Mouse (Mus musculus) stomach, embryonic 14.5 days (tissue): ENCODE measurements around the gene 4931423N10Rik. TPM values are rescaled to one million over a fixed set of nuclear protein-coding genes. Genes with fewer than 3 reads are reported as not detected.
A peak's percentile ranks its signal among the peaks of the same experiment; 100 is the strongest.

ENCODE experiments used
- ATAC-seq: fragments of 200-750 bp; cut with Nextera tagmentation; 2 replicates; pipeline ENCODE4 v1.8.0; 2017; ENCODE audit warnings: low read depth, moderate TSS enrichment; ENCODE audit not compliant: insufficient number of reproducible peaks, insufficient read depth, low FRiP score
- H3K27ac ChIP-seq: fragments of 300-500 bp; sonication (generic); 2 replicates; pipeline ENCODE4 v1.5.1; 2014; ENCODE audit warnings: mild to moderate bottlenecking, low read length, moderate library complexity, mixed read lengths
- H3K27me3 ChIP-seq: fragments of 300-500 bp; sonication (generic); 2 replicates; pipeline ENCODE4 v1.6.1; 2014; ENCODE audit warnings: low read length, control low read depth, mixed read lengths; ENCODE audit not compliant: control insufficient read depth, insufficient read depth
- H3K36me3 ChIP-seq: fragments of 300-500 bp; sonication (generic); 2 replicates; pipeline ENCODE4 v1.6.1; 2014; ENCODE audit warnings: mild to moderate bottlenecking, control low read depth, low read length, moderate library complexity, mixed read lengths; ENCODE audit not compliant: control insufficient read depth, insufficient read depth
- H3K4me1 ChIP-seq: fragments of 300-500 bp; sonication (generic); 2 replicates; pipeline ENCODE4 v1.6.1; 2014; ENCODE audit warnings: low read length, control low read depth, mixed read lengths; ENCODE audit not compliant: control insufficient read depth, insufficient read depth
- H3K4me2 ChIP-seq: fragments of 300-500 bp; sonication (generic); replicated peaks from 2 replicates; pipeline ENCODE4 v1.6.1; 2014; ENCODE audit warnings: low read depth, low read length, control low read depth
- H3K4me3 ChIP-seq: fragments of 300-500 bp; sonication (generic); 2 replicates; pipeline ENCODE4 v1.5.1; 2014; ENCODE audit warnings: low read depth, low read length, control low read depth
- H3K9ac ChIP-seq: fragments of 300-500 bp; sonication (generic); replicated peaks from 2 replicates; pipeline ENCODE4 v1.6.1; 2014; ENCODE audit warnings: low read depth, mild to moderate bottlenecking, control low read depth, low read length, moderate library complexity, mixed read lengths
- H3K9me3 ChIP-seq: fragments of 300-500 bp; sonication (generic); 2 replicates; pipeline ENCODE4 v1.6.1; 2016; ENCODE audit warnings: low read depth, low read length, control low read depth; ENCODE audit not compliant: control insufficient read depth
- WGBS: fragments of 180-500 bp; shearing (Covaris S2); extraction: QIAGEN DNeasy Blood & Tissue Kit; methylation state at CpG from one replicate; pipeline ENCODE4 v1.1.7; 2014; 5-methylcytosine and 5-hydroxymethylcytosine counted together
- polyA plus RNA-seq: library from polyadenylated mRNA; unstranded; fragments of >200 nt; fragmentation: Nextera tagmentation; extraction: Ambion mirVana; gene quantifications from 2 replicates; pipeline ENCODE4 v1.2.1, GENCODE M21; 2014

4931423N10Rik gene
- polyA plus RNA-seq: not detected in 2 replicates

DNA sequence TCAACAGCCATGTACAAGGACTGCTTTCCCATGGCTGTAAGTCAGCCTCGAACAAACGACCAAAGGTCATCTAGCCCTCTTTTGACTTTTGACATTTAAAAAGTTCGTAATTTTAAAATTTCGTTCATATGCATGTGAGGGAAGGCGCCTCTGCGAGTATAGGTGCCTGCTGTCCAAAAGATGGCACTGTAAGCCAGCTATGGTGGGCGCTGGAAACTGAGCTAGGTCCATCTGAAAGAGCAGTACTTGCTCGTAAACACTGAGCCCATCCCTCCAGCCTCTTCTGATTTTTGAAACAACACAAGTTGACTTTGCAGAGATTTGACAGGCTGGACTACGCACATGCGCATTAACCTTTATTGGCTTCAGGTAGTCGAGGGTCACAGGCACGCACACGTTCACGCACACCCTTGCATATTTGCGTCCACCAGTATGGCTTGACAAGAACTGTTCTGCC lies at the start of gene 4931423N10Rik:
Gene 4931423N10Rik (plus strand): TSS at position 407 of the 457 bp plus-strand sequence.
- H3K27me3 ChIP-seq: no peaks in the 10 kb centered on the region
- H3K4me1 ChIP-seq: no peaks in the 10 kb centered on the region
- H3K9me3 ChIP-seq: no peaks in the 10 kb centered on the region

DNA sequence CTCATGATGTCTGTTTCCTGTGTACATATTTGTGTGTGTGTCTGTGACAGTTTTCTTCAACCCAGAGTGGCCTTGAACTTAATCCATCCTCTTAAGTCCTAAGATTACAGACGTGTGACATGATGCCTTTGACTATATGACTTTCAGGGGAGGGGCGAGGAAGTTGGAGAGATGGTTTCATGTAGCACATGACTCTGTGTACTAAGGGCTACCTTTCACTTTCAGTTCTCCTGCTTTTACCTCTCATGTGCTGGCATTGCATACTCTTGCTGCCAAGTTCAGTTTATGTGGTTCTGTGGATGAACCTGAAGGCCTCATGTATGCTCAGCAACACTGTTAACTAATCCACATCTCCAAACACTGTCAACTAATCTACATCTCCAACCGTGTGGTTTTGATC lies 35.0 kb upstream of the 4931423N10Rik start:
- no peak overlapping the region for H3K4me2 ChIP-seq
- ATAC-seq: no peak
- H3K27me3 ChIP-seq: no peaks in the 10 kb centered on the region
- H3K9ac ChIP-seq: no peak overlapping the region
- 81% methylated on average over 3 of the region's 3 CpGs for WGBS
- H3K4me3 ChIP-seq: no peak overlapping the region
- H3K36me3 ChIP-seq: peaks cover 56% of the 10 kb centered on the region
- no peaks in the 10 kb centered on the region for H3K9me3 ChIP-seq
- no peaks in the 10 kb centered on the region for H3K4me1 ChIP-seq
- H3K27ac ChIP-seq: no peak overlapping the region

More for the DNA sequence above, at the start of gene 4931423N10Rik:
- Histone ChIP-seq H3K4me2 (no peak within 1 kb of the TSS), H3K4me3 (no peak within 1 kb of the TSS), H3K9ac (no peak within 1 kb of the TSS), H3K36me3 (no peaks in the 10 kb centered on the region), H3K27ac (no peak within 1 kb of the TSS)
- ATAC-seq: no peak
- 80% methylated on average over 15 of the region's 15 CpGs for WGBS

DNA sequence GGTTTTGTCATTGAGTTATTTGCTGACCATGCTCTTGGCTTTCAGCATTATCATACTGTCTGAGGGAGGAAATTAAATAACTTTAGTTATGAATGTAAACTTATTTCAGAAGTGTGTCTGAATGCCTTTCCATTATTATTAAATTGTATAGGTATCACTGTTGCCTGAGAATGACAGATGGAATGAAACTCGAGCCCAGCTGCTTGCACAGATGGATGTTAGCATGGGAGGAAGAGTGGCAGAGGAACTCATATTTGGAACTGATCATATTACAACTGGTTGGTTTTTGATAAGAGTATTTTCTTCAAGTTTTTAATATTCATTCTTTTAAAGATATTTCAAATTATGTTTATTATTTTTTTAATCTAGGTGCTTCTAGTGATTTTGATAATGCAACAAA lies 12.9 kb upstream of the 4931423N10Rik start:
- WGBS: 80% methylated on average over 1 of the region's 1 CpGs
- Histone ChIP-seq H3K9me3 (no peaks in the 10 kb centered on the region), H3K36me3 (peaks cover 50% of the 10 kb centered on the region), H3K9ac (no peak overlapping the region), H3K27ac (no peak overlapping the region), H3K4me1 (no peaks in the 10 kb centered on the region), H3K4me2 (no peak overlapping the region), H3K4me3 (no peak overlapping the region), H3K27me3 (no peaks in the 10 kb centered on the region)
- ATAC-seq: no peak

DNA sequence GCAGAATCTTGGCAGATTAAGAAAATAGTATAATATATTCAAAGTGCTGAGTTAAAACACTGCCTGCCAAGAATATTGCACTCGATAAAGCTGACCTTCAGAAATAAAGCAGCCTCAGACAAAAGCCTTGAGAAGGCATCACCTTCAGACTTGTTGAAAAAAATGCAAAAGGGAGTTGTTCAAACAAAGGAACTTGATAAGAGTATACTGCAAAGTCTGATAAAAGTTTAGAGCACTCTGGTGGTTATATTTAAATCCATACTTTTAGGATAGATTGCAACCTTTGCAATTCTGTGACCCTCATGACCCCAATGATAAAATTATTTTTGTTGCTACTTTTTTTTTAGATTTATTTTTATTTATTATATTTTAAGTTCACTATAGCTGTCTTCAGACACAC lies 6.2 kb upstream of the 4931423N10Rik start:
- ATAC-seq: no peak
- no peaks in the 10 kb centered on the region for H3K27me3 ChIP-seq
- H3K36me3 ChIP-seq: peaks cover 18% of the 10 kb centered on the region
- no peak overlapping the region for H3K4me2 ChIP-seq
- H3K27ac ChIP-seq: no peak overlapping the region
- no peak overlapping the region for H3K4me3 ChIP-seq
- no peaks in the 10 kb centered on the region for H3K4me1 ChIP-seq
- H3K9ac ChIP-seq: no peak overlapping the region
- no peaks in the 10 kb centered on the region for H3K9me3 ChIP-seq
- 77% methylated on average over 1 of the region's 1 CpGs for WGBS

DNA sequence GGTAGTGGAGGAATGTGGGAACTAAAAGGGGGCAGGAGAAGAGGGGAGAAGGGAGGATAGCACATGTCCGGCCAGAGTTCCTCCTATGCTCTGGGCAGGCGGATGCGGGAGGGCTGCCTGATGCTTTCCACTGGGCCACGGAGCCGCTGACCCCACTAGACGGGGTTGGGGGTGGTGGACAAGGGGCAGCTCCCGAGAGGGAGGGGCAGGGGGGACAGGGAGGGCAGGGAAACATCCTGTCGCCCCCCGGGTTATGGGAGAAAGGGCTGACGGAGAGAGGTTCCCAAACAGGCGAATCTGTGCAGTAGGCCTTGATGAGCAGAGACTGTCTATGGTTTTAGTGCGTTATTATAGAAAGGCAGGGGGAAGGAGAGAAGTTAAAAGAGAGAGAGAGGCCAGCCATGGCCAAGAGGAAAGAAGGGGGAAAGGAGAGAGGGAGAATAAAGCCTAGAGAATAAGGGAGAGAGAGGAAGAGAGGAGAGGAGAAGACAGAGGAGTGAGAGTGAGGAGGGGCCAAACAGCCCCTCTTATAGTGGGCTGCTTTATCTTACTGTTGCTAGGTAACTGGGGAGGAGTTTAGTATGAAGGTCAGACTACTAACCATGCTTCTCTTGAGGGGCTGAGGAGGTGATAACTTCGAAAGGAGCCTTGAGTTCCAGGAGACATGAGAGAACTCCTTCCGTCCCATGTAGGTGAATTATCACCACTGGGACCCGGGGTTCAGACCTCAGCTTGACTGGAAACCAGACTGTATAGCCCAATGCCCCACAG lies 4.2 kb upstream of the 4931423N10Rik start:
- peak; percentile 6; the same call in 1 of the 2 replicates for ATAC-seq
- Histone ChIP-seq H3K36me3 (peaks cover 12% of the 10 kb centered on the region), H3K4me2 (no peak overlapping the region), H3K4me3 (no peak overlapping the region), H3K27me3 (no peaks in the 10 kb centered on the region), H3K9ac (no peak overlapping the region), H3K9me3 (no peaks in the 10 kb centered on the region), H3K27ac (no peak overlapping the region), H3K4me1 (no peaks in the 10 kb centered on the region)
- WGBS: 61% methylated on average over 15 of the region's 15 CpGs

DNA sequence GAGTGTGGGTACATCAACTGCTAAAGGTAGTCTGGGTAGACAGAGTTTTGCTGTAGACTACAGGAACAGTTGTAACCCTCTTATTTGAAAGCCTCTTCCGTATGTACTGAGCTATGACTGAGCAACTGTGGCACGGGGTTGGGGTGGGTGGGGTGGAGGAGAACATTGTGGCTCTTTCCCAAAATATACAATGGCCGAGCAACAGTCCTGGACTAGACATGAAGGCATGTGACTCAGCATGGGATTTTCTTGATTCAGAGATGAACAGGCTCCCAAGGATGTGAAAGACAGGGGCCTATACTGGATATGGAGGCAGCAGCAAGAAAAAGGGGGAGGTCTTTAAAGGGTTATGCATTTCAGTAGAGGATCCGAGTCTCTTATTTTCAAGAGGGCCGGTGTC lies 6.4 kb downstream of the 4931423N10Rik start:
- Histone ChIP-seq H3K9me3 (no peaks in the 10 kb centered on the region), H3K4me2 (no peak overlapping the region), H3K4me1 (no peaks in the 10 kb centered on the region), H3K27me3 (no peaks in the 10 kb centered on the region), H3K9ac (no peak overlapping the region), H3K36me3 (no peaks in the 10 kb centered on the region), H3K4me3 (no peak overlapping the region), H3K27ac (no peak overlapping the region)
- 81% methylated on average over 5 of the region's 5 CpGs for WGBS
- no peak for ATAC-seq

DNA sequence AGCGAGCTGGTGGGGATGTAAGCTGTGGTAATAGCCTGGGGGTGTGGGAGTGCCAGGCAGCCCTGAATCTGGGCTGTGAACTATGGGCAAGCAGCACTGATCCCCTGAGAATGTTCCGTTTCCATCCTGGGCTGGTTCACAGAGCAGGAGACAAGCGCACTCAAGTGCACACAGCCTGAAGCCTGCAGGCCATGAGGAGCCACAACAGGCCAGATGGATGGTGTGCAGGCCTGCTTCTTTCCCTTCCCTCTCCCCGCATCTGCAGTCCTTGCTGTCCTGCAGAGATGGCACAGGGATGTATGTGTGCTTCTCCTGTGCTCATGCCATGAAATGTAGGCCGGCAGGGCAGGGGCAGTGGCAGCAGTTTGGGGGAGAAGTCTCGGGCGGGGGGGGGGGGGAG lies 17.9 kb downstream of the 4931423N10Rik start:
- 59% methylated on average over 5 of the region's 7 CpGs for WGBS
- H3K4me2 ChIP-seq: no peak overlapping the region
- no peaks in the 10 kb centered on the region for H3K36me3 ChIP-seq
- ATAC-seq: no peak
- H3K9me3 ChIP-seq: no peaks in the 10 kb centered on the region
- no peaks in the 10 kb centered on the region for H3K27me3 ChIP-seq
- H3K4me3 ChIP-seq: no peak overlapping the region
- H3K27ac ChIP-seq: no peak overlapping the region
- H3K9ac ChIP-seq: no peak overlapping the region
- no peaks in the 10 kb centered on the region for H3K4me1 ChIP-seq

DNA sequence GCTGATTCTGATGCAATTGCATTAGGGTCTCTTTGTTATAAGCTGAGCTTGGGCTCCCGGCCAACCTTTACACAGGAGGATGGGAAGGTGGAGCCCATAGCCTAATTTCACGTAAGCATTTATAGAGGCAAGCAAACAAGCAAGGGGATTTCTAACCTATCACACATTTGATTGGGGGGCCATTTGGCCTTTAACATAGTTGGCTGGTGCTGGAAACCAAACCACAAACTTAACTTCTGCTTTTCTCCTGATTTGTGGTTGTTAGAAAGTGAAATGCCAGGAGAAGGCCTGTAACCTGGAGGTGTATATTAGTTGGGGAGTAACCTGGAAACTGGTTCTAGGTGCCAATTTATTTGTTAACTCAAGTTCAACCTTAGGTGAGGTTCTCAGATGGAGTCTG lies 21.2 kb downstream of the 4931423N10Rik start:
- ATAC-seq: no peak
- Histone ChIP-seq H3K27me3 (no peaks in the 10 kb centered on the region), H3K9me3 (no peaks in the 10 kb centered on the region), H3K4me2 (no peak overlapping the region), H3K4me3 (no peak overlapping the region), H3K36me3 (no peaks in the 10 kb centered on the region), H3K9ac (no peak overlapping the region), H3K4me1 (no peaks in the 10 kb centered on the region), H3K27ac (no peak overlapping the region)
- 80% methylated on average over 2 of the region's 2 CpGs for WGBS
